Mouse (Mus musculus) lung, postnatal 10 days (tissue): ENCODE data around the gene Cpa2.

Source experiments
- DNase-seq: peaks from one replicate; pipeline ENCODE4 v3.0.0; 2021

Gene Cpa2

DNA sequence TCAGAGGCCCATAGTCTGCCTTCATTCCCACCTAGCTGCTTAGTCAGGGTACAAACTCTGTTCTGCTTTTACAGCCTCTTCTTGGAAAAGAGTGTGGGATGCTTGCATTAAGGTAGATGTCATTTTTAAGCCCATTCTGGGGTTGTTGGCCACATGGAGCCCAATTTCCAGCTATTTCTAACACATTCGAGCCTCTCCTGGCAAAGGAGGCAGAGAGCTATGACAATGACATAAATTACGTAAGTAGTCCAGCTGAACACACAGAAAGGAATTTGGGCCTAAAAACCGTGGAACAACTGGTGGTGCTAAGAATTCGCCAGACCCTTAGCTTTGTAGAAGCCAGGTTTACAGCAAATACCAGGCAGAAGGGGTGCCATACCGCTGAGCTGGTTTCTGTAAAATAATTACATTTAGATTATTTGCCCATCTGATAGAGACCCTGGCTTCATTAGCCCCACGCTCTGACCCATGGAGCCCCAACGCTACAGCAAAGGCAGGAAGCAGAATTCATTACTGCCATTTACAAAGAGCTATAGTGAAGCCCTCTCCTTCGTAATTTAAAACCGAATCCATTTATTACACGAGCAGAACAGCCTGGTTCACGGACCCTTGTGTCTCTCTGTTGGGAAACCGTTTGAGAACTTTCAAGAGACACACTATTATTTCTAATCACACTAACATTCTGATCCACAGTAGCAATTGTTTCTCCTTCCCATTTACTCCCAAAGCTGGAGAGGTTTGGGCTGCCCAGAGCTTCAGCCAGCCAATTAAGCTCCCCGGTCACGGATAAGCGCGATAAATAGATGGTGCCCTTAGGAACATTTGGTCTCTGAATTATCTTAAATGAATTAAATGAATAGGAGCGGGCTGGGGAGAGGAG, 38.8 kb downstream of the Cpa2 start:
- DNase-seq, result no peak

DNA sequence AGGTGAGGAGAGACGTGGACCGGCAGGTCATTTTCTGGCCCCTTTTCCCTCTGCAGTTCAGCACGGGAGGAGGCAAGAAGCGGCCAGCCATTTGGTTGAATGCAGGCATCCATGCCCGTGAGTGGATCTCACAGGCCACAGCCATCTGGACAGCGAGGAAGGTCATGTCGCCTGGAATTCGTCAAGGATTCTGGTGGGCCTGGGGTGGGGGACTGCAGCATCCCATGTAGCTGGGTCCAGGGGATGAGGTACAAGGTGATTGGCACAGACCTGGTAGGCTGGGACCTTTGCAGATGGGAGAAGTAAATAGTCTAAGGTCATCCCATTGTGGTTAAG, 39.4 kb downstream of the Cpa2 start:
- DNase-seq, result no peak

DNA sequence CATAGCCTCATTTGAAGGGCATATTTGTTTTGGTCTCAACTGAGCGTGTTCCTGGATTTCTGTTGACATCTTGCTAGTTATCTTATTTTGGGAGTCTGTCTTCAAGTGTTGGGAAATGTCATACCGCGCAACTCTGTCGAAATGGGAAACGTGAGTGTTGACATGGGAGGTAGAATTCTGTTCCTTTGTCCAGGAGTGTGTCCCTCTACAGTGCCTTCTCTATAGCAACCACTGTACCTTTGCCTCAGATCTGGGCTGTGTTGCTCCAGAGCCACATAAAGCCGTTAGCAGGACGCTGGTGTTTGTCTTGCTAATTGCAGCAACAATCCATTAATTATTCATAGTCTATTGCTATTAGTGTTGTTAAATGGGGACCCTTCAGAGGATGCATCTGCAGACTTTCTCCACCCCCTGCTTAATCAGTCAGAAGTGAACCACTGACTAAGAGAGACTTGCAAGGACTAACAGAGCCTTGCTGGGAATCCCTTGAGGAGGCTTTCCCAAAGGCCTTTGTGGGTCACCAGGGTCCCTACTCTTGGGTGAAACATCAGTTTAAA, 45.6 kb downstream of the Cpa2 start:
- DNase-seq, result no peak

DNA sequence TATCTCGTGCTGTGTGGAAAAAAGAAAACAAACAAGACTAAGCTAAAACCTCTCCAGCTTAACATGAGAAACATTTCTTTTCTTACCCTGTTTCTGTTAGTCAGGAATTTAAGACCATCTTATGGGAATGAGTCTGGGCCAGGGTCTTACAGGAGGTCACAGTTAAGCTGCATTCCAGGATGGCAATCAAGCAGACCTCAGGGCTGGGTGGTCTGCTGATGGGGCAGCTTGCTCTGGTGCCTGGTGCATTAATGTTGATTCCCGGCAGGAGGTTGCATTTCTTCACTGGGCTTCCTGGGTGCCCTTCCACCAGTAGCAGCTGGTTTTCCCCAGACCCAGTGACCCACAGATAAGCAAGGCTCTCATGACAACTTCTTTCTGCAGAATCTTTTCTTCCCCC, 48.4 kb downstream of the Cpa2 start:
- no peak for DNase-seq

DNA sequence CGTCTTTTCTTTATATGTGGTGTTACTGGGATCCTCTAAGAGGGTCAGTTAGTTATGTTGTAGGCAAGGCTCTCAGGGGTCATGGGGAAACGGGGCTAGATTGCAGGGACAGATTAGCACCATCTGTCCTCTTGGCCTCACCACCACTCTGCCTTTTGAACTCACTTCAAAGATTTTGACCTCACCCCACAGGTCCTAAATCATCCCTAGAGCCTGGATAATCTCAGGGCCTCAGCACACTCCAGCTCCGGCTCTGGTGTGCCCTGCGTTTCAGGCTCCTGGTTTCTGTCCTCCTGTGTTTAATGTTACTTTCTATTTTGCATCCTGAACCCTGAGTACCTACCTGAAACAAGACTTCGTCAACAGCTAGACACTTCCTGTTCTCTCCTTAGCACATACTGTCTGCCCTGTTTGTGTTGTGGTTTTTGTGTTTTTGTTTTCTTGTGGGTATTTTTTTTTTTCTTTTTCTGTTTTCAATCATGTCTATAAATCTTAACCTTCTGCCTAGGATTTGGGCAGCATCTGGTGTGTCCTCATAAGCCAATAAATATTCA, 50.5 kb downstream of the Cpa2 start:
- no peak for DNase-seq

DNA sequence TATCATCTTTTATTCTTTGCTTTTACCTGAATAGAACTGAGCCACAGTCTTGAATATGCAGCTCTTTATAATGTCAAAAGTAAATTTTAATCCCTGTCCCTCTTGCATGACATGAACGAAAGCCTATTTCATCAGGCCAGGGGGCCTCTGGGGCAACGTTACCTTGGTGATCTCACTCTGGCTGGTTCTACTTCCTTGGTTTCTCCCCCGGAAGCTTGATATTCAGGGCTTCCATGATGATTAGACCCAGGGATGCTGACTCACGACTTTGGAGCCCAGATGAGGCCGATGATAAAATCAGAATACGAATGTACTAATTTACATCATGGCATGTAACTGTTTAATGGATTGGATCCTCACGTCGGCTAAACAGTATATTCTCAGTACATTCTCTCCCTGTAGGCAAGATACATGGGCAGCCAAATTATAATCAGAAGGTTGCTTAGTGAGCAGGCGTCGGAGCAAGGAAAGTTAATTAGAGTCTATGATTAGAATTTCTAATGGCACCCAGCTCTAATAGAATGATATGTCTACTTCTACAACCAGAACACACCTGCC, 51.1 kb downstream of the Cpa2 start:
- no peak for DNase-seq

DNA sequence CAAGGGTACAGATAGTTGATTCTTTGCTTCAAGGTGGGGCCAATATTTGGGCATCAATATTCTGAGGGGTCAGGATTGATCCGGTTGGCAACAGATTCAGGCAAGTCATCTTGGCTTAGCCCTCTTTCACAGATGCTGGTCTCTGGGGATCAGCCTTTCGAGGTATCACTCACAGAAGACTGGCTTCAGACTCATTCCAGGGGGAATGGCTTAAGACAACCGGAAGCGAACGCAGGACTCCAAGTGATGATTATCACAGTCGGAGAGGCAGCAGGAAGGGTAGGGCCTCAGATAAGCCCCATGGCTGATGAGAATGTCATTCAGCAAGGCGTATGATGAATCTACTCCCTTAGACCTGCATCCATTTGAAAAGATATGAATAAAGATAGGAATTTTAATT, 53.0 kb downstream of the Cpa2 start:
- no peak for DNase-seq

DNA sequence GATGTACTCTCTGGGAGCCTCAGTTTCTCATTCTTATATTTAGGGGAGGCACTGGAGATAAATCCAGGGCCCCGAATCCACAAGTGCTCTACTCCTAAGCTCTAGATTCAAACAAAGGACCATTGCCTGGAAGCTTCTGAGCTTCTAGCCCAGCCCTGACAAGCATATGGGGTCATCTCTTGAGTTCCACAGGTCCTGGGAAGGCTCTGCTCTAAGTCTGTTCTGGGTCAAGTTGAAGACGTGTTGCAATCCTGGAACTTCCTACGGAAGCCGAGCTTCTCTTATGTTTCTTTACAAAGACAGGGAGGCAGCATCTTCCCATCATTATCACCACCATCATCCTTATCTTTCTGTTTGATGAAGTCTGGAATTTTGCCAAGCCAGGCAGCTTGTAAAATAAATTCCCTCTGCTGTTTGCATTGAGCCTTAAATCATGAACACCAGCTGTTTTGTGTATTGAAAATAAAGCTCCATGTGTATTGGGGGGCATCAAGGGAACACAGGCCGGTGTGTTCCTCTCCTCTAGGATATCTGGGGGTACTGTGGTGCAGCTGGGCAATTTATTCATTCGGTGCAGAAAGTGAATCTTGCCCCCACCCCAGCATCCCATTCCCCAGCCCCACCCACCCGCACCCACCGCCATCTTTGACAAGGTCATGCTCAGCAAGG, 55.0 kb downstream of the Cpa2 start:
- DNase-seq, result no peak

DNA sequence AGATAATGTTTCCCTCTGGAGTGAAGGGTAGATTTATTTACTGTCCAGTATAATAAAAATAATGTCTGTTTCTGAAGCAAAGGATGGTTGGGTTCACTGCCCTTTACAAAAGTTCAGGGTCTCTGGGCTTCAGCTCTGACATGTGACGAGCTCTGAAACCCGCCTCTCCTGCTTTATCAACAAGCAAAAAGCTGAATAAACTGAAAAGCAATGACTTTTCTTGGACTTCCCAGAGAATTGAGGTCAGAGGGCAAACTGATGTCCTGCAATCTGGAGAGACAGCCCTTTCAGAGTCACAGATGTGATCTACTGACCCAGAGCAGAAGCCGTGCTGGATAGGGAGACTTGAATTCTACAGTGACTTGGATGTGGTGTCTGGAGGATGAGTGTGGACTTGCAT, 58.7 kb downstream of the Cpa2 start:
- DNase-seq, result no peak

DNA sequence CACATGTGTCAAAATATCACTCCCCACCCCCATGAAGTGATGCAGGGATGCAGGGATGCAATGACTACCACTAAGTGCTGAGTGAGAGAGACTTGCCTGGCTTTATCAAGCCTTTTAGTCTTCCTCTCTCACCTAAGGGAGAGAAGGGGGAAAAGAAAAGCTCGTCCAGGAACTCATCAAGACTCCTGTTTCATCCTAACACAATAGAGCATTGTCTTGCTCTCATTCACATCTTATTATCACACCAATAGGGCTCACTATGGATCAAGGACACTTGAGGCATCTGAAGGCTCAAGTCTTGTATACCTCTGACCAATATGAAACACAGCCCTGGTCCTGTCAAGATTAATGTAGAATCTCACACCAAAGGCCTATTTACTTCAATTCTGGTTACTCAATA, 59.6 kb downstream of the Cpa2 start:
- no peak for DNase-seq

DNA sequence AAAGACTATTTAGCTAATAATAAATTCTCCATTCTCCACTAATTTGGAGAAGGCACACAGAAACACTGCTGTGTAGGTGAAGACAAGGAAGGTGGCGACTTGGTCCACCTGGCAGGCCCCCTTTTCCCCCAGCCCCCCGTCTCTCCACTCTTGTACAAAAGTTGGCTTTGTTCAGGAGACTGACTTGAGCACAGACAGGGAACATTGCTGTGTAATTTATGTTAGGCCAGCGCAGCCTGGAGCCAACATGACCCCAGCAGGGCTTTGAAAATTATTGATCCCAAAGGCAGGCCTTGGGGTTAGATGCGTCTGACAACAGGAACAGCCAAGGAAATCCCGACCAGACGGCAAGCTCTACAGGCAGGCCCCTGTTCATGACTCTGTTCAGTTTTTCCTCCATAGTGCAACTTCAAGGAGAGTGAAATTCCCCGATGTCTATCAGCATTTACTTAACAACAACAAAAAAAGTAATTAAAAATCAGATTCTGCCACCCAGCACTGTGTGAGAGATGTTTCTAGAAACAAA, 63.0 kb downstream of the Cpa2 start:
- no peak for DNase-seq

DNA sequence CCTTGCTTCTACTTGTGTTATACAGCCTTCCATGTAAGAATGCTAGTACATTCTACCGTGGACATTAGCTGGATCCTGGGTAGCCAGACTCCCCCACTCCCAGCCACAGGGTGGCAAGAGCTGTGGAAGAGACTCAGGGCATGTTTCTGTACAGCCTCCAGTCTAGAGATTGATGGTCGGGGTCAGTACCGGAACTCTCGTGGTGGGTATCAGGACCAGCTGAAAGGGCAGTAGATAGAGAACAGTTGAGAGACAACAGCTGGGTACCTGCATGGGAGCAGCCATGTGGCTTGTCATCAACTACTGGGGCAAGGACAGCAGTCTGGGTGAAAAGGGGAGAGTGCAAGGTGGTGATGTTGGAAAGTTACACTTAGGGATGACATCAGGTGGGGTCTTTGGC, 63.7 kb downstream of the Cpa2 start:
- DNase-seq, result no peak

DNA sequence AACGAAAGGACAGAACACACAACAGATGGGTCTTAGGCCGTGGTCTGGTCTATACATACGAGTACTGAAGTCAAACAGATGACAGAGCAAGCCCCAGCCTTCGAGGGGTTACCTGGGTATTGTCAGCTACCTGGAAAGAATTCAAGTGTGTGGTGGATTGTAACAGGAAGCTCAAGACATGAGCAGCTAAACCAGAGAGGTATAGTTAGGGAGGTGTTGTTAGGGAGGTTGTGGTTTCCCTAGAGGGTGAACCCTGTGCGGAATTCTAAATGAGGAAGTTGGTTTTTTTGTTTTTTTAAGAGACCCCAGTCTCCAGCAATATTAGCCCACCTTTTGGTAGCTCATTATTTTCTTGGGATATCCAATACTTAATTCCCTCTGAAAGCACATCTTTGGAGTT, 64.3 kb downstream of the Cpa2 start:
- no peak for DNase-seq

DNA sequence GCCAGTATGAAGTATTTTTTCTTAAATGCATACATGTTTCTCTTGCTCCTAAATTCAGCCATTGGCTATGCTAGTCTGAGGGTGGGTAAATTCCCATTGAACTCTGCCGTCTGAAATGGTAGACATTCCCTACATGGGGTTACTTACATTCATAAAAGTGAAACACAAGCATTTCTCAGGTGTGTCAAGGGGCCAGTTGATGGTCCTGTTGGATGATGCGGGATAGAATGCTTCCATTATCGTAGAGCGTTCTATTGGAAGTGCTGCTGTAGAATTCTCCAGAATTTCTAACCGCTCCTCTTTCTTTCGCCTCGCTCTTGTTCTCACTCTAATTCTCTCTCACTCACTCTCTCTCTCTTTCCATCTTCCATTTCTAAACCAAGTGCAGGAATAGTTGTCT, 69.3 kb downstream of the Cpa2 start, which contains the start of gene Cpa5:
Gene Cpa5, plus strand, starts transcription at position 301 of the 400 bp plus-strand sequence.
- DNase-seq, result no peak

DNA sequence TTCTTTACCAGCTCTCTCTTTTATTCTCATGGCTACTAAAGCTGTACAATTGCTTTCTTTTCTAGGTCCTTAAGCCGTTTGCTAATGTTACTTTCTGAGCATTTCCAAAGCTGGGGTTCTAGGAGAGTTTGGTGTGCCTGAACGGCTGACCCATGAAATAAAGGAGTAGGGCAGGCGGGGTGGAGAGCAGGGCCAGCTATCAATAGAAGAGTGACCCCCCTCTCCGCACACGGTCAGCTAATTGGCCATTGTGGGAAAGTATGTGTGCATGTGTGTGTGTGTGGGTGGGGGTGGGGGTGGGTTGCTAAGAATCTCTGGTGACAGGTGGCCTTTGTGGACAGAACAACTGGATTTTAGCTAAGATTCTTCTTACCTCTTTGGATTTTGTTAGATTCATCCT, 69.8 kb downstream of the Cpa2 start:
- DNase-seq, result no peak
